Mouse (Mus musculus) bone marrow, adult 2 months (tissue): ENCODE measurements around the gene Acvr1.

Source experiments
- CTCF ChIP-seq: fragments of 200-500 bp; IDR thresholded peaks from 2 replicates; pipeline ENCODE4 v1.5.1; 2011; ENCODE audit warnings: low read length, control low read depth; ENCODE audit not compliant: control insufficient read depth, insufficient read depth
- POLR2A ChIP-seq: fragments of 200-500 bp; IDR thresholded peaks from 2 replicates; pipeline ENCODE4 v1.6.1; 2011; ENCODE audit warnings: low read depth, mild to moderate bottlenecking, control low read depth, low read length, borderline replicate concordance; ENCODE audit not compliant: control insufficient read depth

DNA sequence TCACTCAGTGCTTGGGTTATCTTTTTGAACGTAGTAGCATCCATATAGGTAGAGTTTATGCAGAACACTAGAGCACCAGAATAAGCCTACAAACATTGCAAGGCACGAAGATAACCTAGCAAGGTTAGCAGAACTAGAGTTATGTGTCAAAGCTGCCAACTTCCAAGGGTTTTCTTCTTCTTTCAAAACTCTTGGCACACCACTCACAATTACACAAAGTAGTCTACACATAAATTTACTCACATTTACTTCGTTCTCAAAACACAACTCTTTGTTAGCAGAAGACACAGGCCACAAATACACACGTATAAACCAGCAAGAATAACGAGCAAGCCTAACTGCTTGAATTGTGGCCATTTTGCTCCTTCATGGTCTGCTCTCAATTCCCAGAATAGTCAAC, 23.7 kb downstream of the Acvr1 start:
- TF ChIP-seq POLR2A (no peak), CTCF (no peak)
